Comparison of ENCODE assay signal across 8 mouse cellular contexts in the genomic region with DNA sequence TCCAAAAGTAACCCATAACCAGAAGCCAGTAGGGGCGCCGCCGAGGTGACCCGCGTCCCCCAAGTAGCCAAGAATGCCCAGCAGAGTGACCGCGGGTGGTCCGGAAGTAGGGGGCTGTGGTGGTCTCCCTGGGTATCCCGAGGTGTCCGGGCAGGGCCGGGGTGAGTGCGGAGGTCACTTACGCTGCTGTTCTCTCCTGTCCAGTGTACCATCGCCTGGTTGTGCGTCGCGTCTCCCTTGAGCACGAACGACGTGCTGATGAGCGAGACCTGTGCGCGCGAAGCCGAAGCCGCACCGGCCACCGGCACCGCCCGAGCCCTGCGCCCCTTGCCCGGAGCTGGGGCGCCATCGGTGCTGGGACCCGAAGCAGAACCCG. TPM values are rescaled to one million over a fixed set of nuclear protein-coding genes. Genes with fewer than 3 reads are reported as not detected.
DNase-seq lines count a peak whose midpoint lies in the region; ATAC-seq and TF ChIP-seq lines count a peak whose summit lies in the region.

No protein-coding gene starts in this region.

- no peaks in the 10 kb centered on the region; the same call in 1 of the 2 replicates for H3K4me1 ChIP-seq in kidney, adult 2 months (ENCODE audit: control insufficient read depth, insufficient read depth, low read length)
- no peaks in the 10 kb centered on the region for H3K4me1 ChIP-seq in bone marrow macrophage, adult 2 months (ENCODE audit: control insufficient read depth, insufficient read depth, low read length)
- H3K4me1 ChIP-seq in forebrain, embryonic 15.5 days, result peaks cover 34% of the 10 kb centered on the region
- no peaks in the 10 kb centered on the region for H3K4me1 ChIP-seq in liver, embryonic 14.5 days (replicated peaks; ENCODE audit: control insufficient read depth in 2 of 2, insufficient read depth in 2 of 2, low read length in 1 of 2)
- peaks cover 22% of the 10 kb centered on the region for H3K4me1 ChIP-seq in stomach, embryonic 16.5 days (ENCODE audit: control insufficient read depth, insufficient read depth, low read length)

- H3K36me3 ChIP-seq in kidney, adult 2 months (ENCODE audit: control insufficient read depth, insufficient read depth, low read length), result no peaks in the 10 kb centered on the region
- H3K36me3 ChIP-seq in forebrain, embryonic 15.5 days, result no peaks in the 10 kb centered on the region
- no peaks in the 10 kb centered on the region for H3K36me3 ChIP-seq in liver, embryonic 14.5 days (replicated peaks; ENCODE audit: control insufficient read depth, insufficient read depth, low read depth)
- H3K36me3 ChIP-seq in stomach, embryonic 16.5 days (ENCODE audit: control insufficient read depth, insufficient read depth, low read length), result no peaks in the 10 kb centered on the region

- no peak for TF ChIP-seq EP300 in liver, embryonic 14.5 days (IDR thresholded peaks at IDR 0.05; ENCODE audit: low read depth)

- H3K9ac ChIP-seq in forebrain, embryonic 15.5 days (replicated peaks), result peak overlapping the region; percentile 89
- H3K9ac ChIP-seq in liver, embryonic 14.5 days (replicated peaks), result no peak overlapping the region
- H3K9ac ChIP-seq in stomach, embryonic 16.5 days (ENCODE audit: low read length), result peak overlapping the region; percentile 88

- no peaks in the 10 kb centered on the region for H3K27me3 ChIP-seq in kidney, adult 2 months (replicated peaks; ENCODE audit: control insufficient read depth, insufficient read depth, low read length)
- H3K27me3 ChIP-seq in forebrain, embryonic 15.5 days, result no peaks in the 10 kb centered on the region; the same call in 1 of the 2 replicates
- H3K27me3 ChIP-seq in liver, embryonic 14.5 days (ENCODE audit: control insufficient read depth, insufficient read depth, low read length), result peaks cover 9% of the 10 kb centered on the region
- H3K27me3 ChIP-seq in stomach, embryonic 16.5 days (ENCODE audit: control insufficient read depth, insufficient read depth, low read length), result no peaks in the 10 kb centered on the region

- TF ChIP-seq POLR2A in kidney, adult 2 months (IDR thresholded peaks at IDR 0.05; ENCODE audit: low read depth, low read length), result no peak
- TF ChIP-seq POLR2A in bone marrow macrophage, adult 2 months (IDR thresholded peaks at IDR 0.05; ENCODE audit: borderline replicate concordance, low read depth, low read length), result no peak

- peak overlapping the region; percentile 58 for H3K4me3 ChIP-seq in kidney, adult 2 months (ENCODE audit: insufficient read depth, low read depth, low read length)
- H3K4me3 ChIP-seq in bone marrow macrophage, adult 2 months (ENCODE audit: insufficient read depth, low read length), result peak overlapping the region; percentile 34; the same call in 1 of the 2 replicates
- peak overlapping the region; percentile 80 for H3K4me3 ChIP-seq in forebrain, embryonic 15.5 days
- peak overlapping the region; percentile 42 to 45 for H3K4me3 ChIP-seq in liver, embryonic 14.5 days (ENCODE audit: insufficient read depth in 1 of 2, low read depth in 2 of 2, low read length in 2 of 2)
- H3K4me3 ChIP-seq in stomach, embryonic 16.5 days (replicated peaks; ENCODE audit: low read length), result peak overlapping the region; percentile 77

- under 1% methylated on average over 36 of the region's 36 CpGs for WGBS in kidney, adult 2 months
- WGBS in forebrain, embryonic 15.5 days, result 0% methylated on average over 36 of the region's 36 CpGs
- 1% methylated on average over 36 of the region's 36 CpGs for WGBS in liver, embryonic 14.5 days (ENCODE audit: insufficient replicate concordance)
- WGBS in stomach, embryonic 16.5 days, result under 1% methylated on average over 36 of the region's 36 CpGs

- DNase-seq in kidney, adult 2 months, result no peak
- no peak for DNase-seq in kidney, adult 18-20 months
- no peak for DNase-seq in liver, embryonic 14.5 days (ENCODE audit: low read depth in 3 of 3, low spot score in 3 of 3)
- DNase-seq in urinary bladder, postnatal 10 days (ENCODE audit: low spot score), result no peak
- DNase-seq in ovary, postnatal 10 days (ENCODE audit: low spot score), result no peak

- no peak for TF ChIP-seq CTCF in kidney, adult 2 months (conservative IDR thresholded peaks at IDR 0.05; ENCODE audit: insufficient read depth, insufficient read length, low read depth, low read length)
- no peak for TF ChIP-seq CTCF in bone marrow macrophage, adult 2 months (IDR thresholded peaks at IDR 0.05; ENCODE audit: low read depth, low read length)
- TF ChIP-seq CTCF in liver, embryonic 14.5 days (IDR thresholded peaks at IDR 0.05; ENCODE audit: low read depth), result no peak

- ATAC-seq in forebrain, embryonic 15.5 days (replicated peaks), result peak; percentile 45; the same call in 1 of the 2 replicates
- no peak for ATAC-seq in liver, embryonic 14.5 days (ENCODE audit: insufficient read depth)
- peak; percentile 3; the same call in 1 of the 2 replicates for ATAC-seq in stomach, embryonic 16.5 days (ENCODE audit: insufficient read depth, low FRiP score)

- no peak overlapping the region for H3K27ac ChIP-seq in kidney, adult 2 months (ENCODE audit: insufficient read depth, low read depth, low read length)
- H3K27ac ChIP-seq in bone marrow macrophage, adult 2 months (ENCODE audit: insufficient read depth, low read depth, low read length), result no peak overlapping the region
- no peak overlapping the region for H3K27ac ChIP-seq in forebrain, embryonic 15.5 days (replicated peaks)
- H3K27ac ChIP-seq in liver, embryonic 14.5 days, result no peak overlapping the region
- H3K27ac ChIP-seq in stomach, embryonic 16.5 days (ENCODE audit: low read length), result no peak overlapping the region

- peak overlapping the region; percentile 100 for H3K4me2 ChIP-seq in forebrain, embryonic 15.5 days (replicated peaks)
- H3K4me2 ChIP-seq in liver, embryonic 14.5 days (ENCODE audit: low read depth), result peak overlapping the region; percentile 58
- peak overlapping the region; percentile 99 for H3K4me2 ChIP-seq in stomach, embryonic 16.5 days (ENCODE audit: low read depth, low read length)

- H3K9me3 ChIP-seq in forebrain, embryonic 15.5 days, result no peaks in the 10 kb centered on the region
- H3K9me3 ChIP-seq in liver, embryonic 14.5 days (ENCODE audit: control insufficient read depth, low read length), result no peaks in the 10 kb centered on the region
- H3K9me3 ChIP-seq in stomach, embryonic 16.5 days (replicated peaks; ENCODE audit: control insufficient read depth, low read length), result no peaks in the 10 kb centered on the region

RNA-seq across cellular contexts. Expression of a gene that starts 0.6 kb away (rescaled TPM):
- 1.9 and 2.3 TPM in 2 replicates for polyA plus RNA-seq in kidney, adult 2 months (2012; rRNA removed)
- 0.31 TPM in 1 of 2 replicates, not detected in the other for polyA plus RNA-seq in bone marrow macrophage, adult 2 months (2012; ENCODE audit: insufficient read depth, insufficient read length, missing spikeins)
- polyA plus RNA-seq in forebrain, embryonic 15.5 days (2015; fragmentation: Nextera tagmentation; extraction: Ambion mirVana), result 7.3 and 7.9 TPM in 2 replicates
- polyA plus RNA-seq in liver, embryonic 14.5 days (2012; rRNA removed), result 0.33 and 0.42 TPM in 2 replicates
- 0.17 and 0.25 TPM in 2 replicates for polyA plus RNA-seq in liver, embryonic 14.5 days (2014; fragmentation: Nextera tagmentation; extraction: Ambion mirVana)
- 11.4 and 11.8 TPM in 2 replicates for polyA plus RNA-seq in stomach, embryonic 16.5 days (2015; fragmentation: Nextera tagmentation; extraction: Ambion mirVana)
